Mouse (Mus musculus) intestine, embryonic 16.5 days (tissue): ENCODE measurements around the gene Sorcs1. TPM values are rescaled to one million over a fixed set of nuclear protein-coding genes. Genes with fewer than 3 reads are reported as not detected.

ENCODE experiments used
- ATAC-seq: fragments of 200-750 bp; cut with Nextera tagmentation; 2 replicates; pipeline ENCODE4 v1.8.0; 2017; ENCODE audit warnings: moderate TSS enrichment, moderate library complexity
- H3K27ac ChIP-seq: fragments of 300-500 bp; sonication (generic); 2 replicates; pipeline ENCODE4 v1.5.1; 2014; ENCODE audit warnings: mild to moderate bottlenecking, low read length
- H3K27me3 ChIP-seq: fragments of 300-500 bp; sonication (generic); replicated peaks from 2 replicates; pipeline ENCODE4 v1.6.1; 2014; ENCODE audit warnings: low read length, control low read depth, mixed read lengths; ENCODE audit not compliant: control insufficient read depth, insufficient read depth
- H3K36me3 ChIP-seq: fragments of 300-500 bp; sonication (generic); 2 replicates; pipeline ENCODE4 v1.6.1; 2014; ENCODE audit warnings: low read length, control low read depth; ENCODE audit not compliant: control insufficient read depth, insufficient read depth
- H3K4me1 ChIP-seq: fragments of 300-500 bp; sonication (generic); 2 replicates; pipeline ENCODE4 v1.6.1; 2014; ENCODE audit warnings: low read length, control low read depth, mixed read lengths; ENCODE audit not compliant: control insufficient read depth, insufficient read depth
- H3K4me2 ChIP-seq: fragments of 300-500 bp; sonication (generic); 2 replicates; pipeline ENCODE4 v1.6.1; 2014; ENCODE audit warnings: low read depth, low read length, control low read depth
- H3K4me3 ChIP-seq: fragments of 300-500 bp; sonication (generic); 2 replicates; pipeline ENCODE4 v1.5.1; 2014; ENCODE audit warnings: mild to moderate bottlenecking, low read length
- H3K9ac ChIP-seq: fragments of 300-500 bp; sonication (generic); 2 replicates; pipeline ENCODE4 v1.6.1; 2014; ENCODE audit warnings: low read depth, low read length
- H3K9me3 ChIP-seq: fragments of 300-500 bp; sonication (generic); 2 replicates; pipeline ENCODE4 v1.6.1; 2016; ENCODE audit warnings: low read length, control low read depth; ENCODE audit not compliant: control insufficient read depth
- WGBS: fragments of 180-500 bp; shearing (Covaris S2); extraction: QIAGEN DNeasy Blood & Tissue Kit; methylation state at CpG from one replicate; pipeline ENCODE4 v1.1.7; 2014; 5-methylcytosine and 5-hydroxymethylcytosine counted together
- polyA plus RNA-seq: library from polyadenylated mRNA; unstranded; fragments of >200 nt; fragmentation: Nextera tagmentation; extraction: Ambion mirVana; gene quantifications from 2 replicates; pipeline ENCODE4 v1.2.1, GENCODE M21; 2015

The Sorcs1 gene
- 1.6 and 1.9 TPM in 2 replicates for polyA plus RNA-seq

- Histone ChIP-seq H3K27me3 (peaks cover 15% of the 10 kb centered on the region), H3K36me3 (no peaks in the 10 kb centered on the region), H3K9me3 (no peaks in the 10 kb centered on the region), H3K9ac (peak within 1 kb of the TSS; percentile 61), H3K4me3 (peak within 1 kb of the TSS; percentile 61), H3K4me2 (peak within 1 kb of the TSS; percentile 96), H3K4me1 (peaks cover 6% of the 10 kb centered on the region), H3K27ac (no peak within 1 kb of the TSS)
- ATAC-seq, result peak; percentile 96
- under 1% methylated on average over 101 of the region's 102 CpGs for WGBS
These were observed at the start of gene Sorcs1 for GRCm38 (mm10) chr19:50677903-50678896. Sorcs1 (minus strand) TSS chr19:50678646.

DNA sequence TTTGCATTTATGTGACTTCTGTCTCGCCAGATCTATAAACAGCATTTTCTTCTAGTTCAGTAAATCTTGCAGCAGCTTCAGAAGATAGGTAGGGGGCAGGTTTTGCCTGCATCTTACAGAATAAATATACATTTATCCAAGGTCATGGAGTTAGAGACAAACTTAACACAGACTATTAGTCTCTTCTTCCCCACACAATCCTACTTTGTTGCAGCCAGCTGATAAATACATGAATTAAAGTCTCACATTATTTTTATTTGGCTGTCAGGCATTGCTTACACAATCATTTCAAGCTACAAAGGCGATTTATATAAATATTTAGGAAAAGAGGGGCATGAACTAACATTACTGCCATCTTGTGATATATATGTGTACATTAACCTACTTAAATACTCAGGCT is 4.8 kb upstream of the Sorcs1 start:
- 36% methylated on average over 2 of the region's 2 CpGs for WGBS
- ATAC-seq, result no peak
- H3K27me3 ChIP-seq, result peaks cover 2% of the 10 kb centered on the region; the same call in 1 of the 2 replicates
- no peak overlapping the region for H3K4me2 ChIP-seq
- H3K9me3 ChIP-seq, result no peaks in the 10 kb centered on the region
- H3K9ac ChIP-seq, result no peak overlapping the region
- no peak overlapping the region for H3K27ac ChIP-seq
- H3K4me3 ChIP-seq, result no peak overlapping the region
- peaks cover under 1% of the 10 kb centered on the region for H3K4me1 ChIP-seq
- no peaks in the 10 kb centered on the region for H3K36me3 ChIP-seq

DNA sequence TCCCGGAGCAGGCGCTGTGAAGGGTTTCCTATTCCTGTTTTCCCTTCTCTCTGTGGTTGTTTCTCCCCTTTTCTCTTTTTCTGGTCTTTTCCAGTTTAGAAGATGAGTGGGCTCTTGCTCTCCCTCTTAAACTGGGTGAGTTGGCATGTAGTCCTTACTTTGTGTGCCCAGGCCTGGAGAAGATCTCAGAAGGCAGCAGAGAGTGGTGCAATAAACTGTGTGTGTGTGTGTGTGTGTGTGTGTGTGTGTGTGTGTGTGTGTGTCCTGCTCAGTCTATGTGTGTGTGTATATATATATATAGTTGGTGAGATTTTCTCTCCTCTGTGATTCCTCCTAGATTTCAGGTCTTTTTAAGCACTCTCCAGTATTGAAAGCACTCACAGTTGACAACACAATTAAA is 500 bp upstream of the Sorcs1 start:
- WGBS, result 4% methylated on average over 2 of the region's 2 CpGs
- peak overlapping the region; percentile 61 for H3K9ac ChIP-seq
- peak; percentile 55; the same call in 1 of the 2 replicates for ATAC-seq

GRCm38 (mm10) chr19:50676578-50677524 is 1.6 kb downstream of the Sorcs1 start:
- peak overlapping the region; percentile 61 for H3K4me3 ChIP-seq
- no peak for ATAC-seq

More for the DNA sequence above, 500 bp upstream of the Sorcs1 start:
- H3K36me3 ChIP-seq, result no peaks in the 10 kb centered on the region
- H3K27ac ChIP-seq, result no peak overlapping the region
- H3K4me3 ChIP-seq, result peak overlapping the region; percentile 61
- H3K9me3 ChIP-seq, result no peaks in the 10 kb centered on the region
- peaks cover 15% of the 10 kb centered on the region for H3K27me3 ChIP-seq
- H3K4me2 ChIP-seq, result peak overlapping the region; percentile 96
- peaks cover 6% of the 10 kb centered on the region for H3K4me1 ChIP-seq

GRCm38 (mm10) chr19:50674921-50675320 is 3.5 kb downstream of the Sorcs1 start:
- Histone ChIP-seq H3K9me3 (no peaks in the 10 kb centered on the region), H3K4me1 (peaks cover 6% of the 10 kb centered on the region), H3K9ac (no peak overlapping the region), H3K4me2 (no peak overlapping the region), H3K36me3 (no peaks in the 10 kb centered on the region), H3K27ac (no peak overlapping the region), H3K4me3 (no peak overlapping the region), H3K27me3 (peaks cover 15% of the 10 kb centered on the region)
- no peak for ATAC-seq
- WGBS, result 73% methylated on average over 5 of the region's 5 CpGs

More at GRCm38 (mm10) chr19:50676578-50677524, 1.6 kb downstream of the Sorcs1 start:
- peaks cover 15% of the 10 kb centered on the region for H3K27me3 ChIP-seq
- WGBS, result 36% methylated on average over 19 of the region's 19 CpGs
- H3K36me3 ChIP-seq, result no peaks in the 10 kb centered on the region
- no peaks in the 10 kb centered on the region for H3K9me3 ChIP-seq
- H3K4me2 ChIP-seq, result no peak overlapping the region
- peaks cover 6% of the 10 kb centered on the region for H3K4me1 ChIP-seq
- no peak overlapping the region for H3K27ac ChIP-seq
- no peak overlapping the region for H3K9ac ChIP-seq

- no peak overlapping the region for H3K27ac ChIP-seq
- WGBS, result 74% methylated on average over 8 of the region's 8 CpGs
- no peaks in the 10 kb centered on the region for H3K36me3 ChIP-seq
- H3K4me1 ChIP-seq, result no peaks in the 10 kb centered on the region
- no peak overlapping the region for H3K4me2 ChIP-seq
- no peak overlapping the region for H3K4me3 ChIP-seq
- H3K27me3 ChIP-seq, result no peaks in the 10 kb centered on the region
- no peak for ATAC-seq
- H3K9me3 ChIP-seq, result no peaks in the 10 kb centered on the region
- H3K9ac ChIP-seq, result no peak overlapping the region
These were observed 10.9 kb downstream of the Sorcs1 start for GRCm38 (mm10) chr19:50667516-50667915.

- WGBS, result 68% methylated on average over 1 of the region's 1 CpGs
- Histone ChIP-seq H3K27ac (no peak overlapping the region), H3K9ac (no peak overlapping the region), H3K4me3 (no peak overlapping the region), H3K4me1 (no peaks in the 10 kb centered on the region), H3K4me2 (no peak overlapping the region), H3K27me3 (no peaks in the 10 kb centered on the region), H3K36me3 (no peaks in the 10 kb centered on the region), H3K9me3 (no peaks in the 10 kb centered on the region)
- no peak for ATAC-seq
These were observed 14.1 kb downstream of the Sorcs1 start for GRCm38 (mm10) chr19:50664311-50664710.

GRCm38 (mm10) chr19:50659144-50659543 is 19.3 kb downstream of the Sorcs1 start:
- H3K4me1 ChIP-seq, result no peaks in the 10 kb centered on the region

GRCm38 (mm10) chr19:50652750-50653149 is 25.7 kb downstream of the Sorcs1 start:
- H3K4me1 ChIP-seq, result no peaks in the 10 kb centered on the region
- H3K9me3 ChIP-seq, result no peaks in the 10 kb centered on the region
- H3K27me3 ChIP-seq, result no peaks in the 10 kb centered on the region
- H3K4me3 ChIP-seq, result no peak overlapping the region
- no peak for ATAC-seq
- H3K36me3 ChIP-seq, result no peaks in the 10 kb centered on the region
- H3K27ac ChIP-seq, result no peak overlapping the region
- no peak overlapping the region for H3K4me2 ChIP-seq
- H3K9ac ChIP-seq, result no peak overlapping the region
- WGBS, result 68% methylated on average over 5 of the region's 5 CpGs

More at GRCm38 (mm10) chr19:50659144-50659543, 19.3 kb downstream of the Sorcs1 start:
- WGBS, result 62% methylated on average over 4 of the region's 4 CpGs
- Histone ChIP-seq H3K36me3 (no peaks in the 10 kb centered on the region), H3K27me3 (no peaks in the 10 kb centered on the region), H3K4me3 (no peak overlapping the region), H3K4me2 (no peak overlapping the region), H3K9ac (no peak overlapping the region), H3K9me3 (no peaks in the 10 kb centered on the region), H3K27ac (no peak overlapping the region)
- ATAC-seq, result no peak
